Mouse (Mus musculus) midbrain, embryonic 14.5 days (tissue): Measurements from ENCODE around the gene A730061H03Rik. TPM values are rescaled to one million over a fixed set of nuclear protein-coding genes. Genes with fewer than 3 reads are reported as not detected.
A peak's percentile ranks its signal among the peaks of the same experiment; 100 is the strongest.

Experiments
- ATAC-seq: fragments of 200-750 bp; cut with Nextera tagmentation; 2 replicates; pipeline ENCODE4 v1.8.0; 2017; ENCODE audit warnings: moderate number of reproducible peaks, moderate library complexity; ENCODE audit not compliant: low FRiP score, low TSS enrichment
- DNase-seq: peaks from one replicate; pipeline ENCODE4 v3.0.0-alpha.2; 2015
- H3K27ac ChIP-seq: fragments of 300-500 bp; sonication (generic); replicated peaks from 2 replicates; pipeline ENCODE4 v1.5.1; 2014; ENCODE audit warnings: mild to moderate bottlenecking, low read depth, low read length, moderate library complexity
- H3K27me3 ChIP-seq: fragments of 300-500 bp; sonication (generic); 2 replicates; pipeline ENCODE4 v1.6.1; 2014; ENCODE audit warnings: low read length, control low read depth, mixed read lengths; ENCODE audit not compliant: control insufficient read depth, insufficient read depth
- H3K36me3 ChIP-seq: fragments of 300-500 bp; sonication (generic); 2 replicates; pipeline ENCODE4 v1.6.1; 2014; ENCODE audit warnings: low read length, control low read depth; ENCODE audit not compliant: control insufficient read depth, insufficient read depth
- H3K4me1 ChIP-seq: fragments of 300-500 bp; sonication (generic); 2 replicates; pipeline ENCODE4 v1.6.1; 2014; ENCODE audit warnings: mild to moderate bottlenecking, antibody characterized with exemption, low read length, control low read depth; ENCODE audit not compliant: control insufficient read depth, insufficient read depth
- H3K4me2 ChIP-seq: fragments of 300-500 bp; sonication (generic); 2 replicates; pipeline ENCODE4 v1.6.1; 2014; ENCODE audit warnings: mild to moderate bottlenecking, low read length, moderate library complexity
- H3K4me3 ChIP-seq: fragments of 300-500 bp; sonication (generic); replicated peaks from 2 replicates; pipeline ENCODE4 v1.5.1; 2014; ENCODE audit warnings: low read depth, low read length
- H3K9ac ChIP-seq: fragments of 300-500 bp; sonication (generic); replicated peaks from 2 replicates; pipeline ENCODE4 v1.6.1; 2014; ENCODE audit warnings: mild to moderate bottlenecking, low read length, moderate library complexity
- H3K9me3 ChIP-seq: fragments of 300-500 bp; sonication (generic); 2 replicates; pipeline ENCODE4 v1.6.1; 2016; ENCODE audit warnings: low read length, control low read depth, mixed read lengths; ENCODE audit not compliant: control insufficient read depth
- WGBS: fragments of 180-500 bp; shearing (Covaris S2); extraction: QIAGEN DNeasy Blood & Tissue Kit; methylation state at CpG from one replicate; pipeline ENCODE4 v1.1.7; 2014; 5-methylcytosine and 5-hydroxymethylcytosine counted together
- polyA plus RNA-seq: library from polyadenylated mRNA; unstranded; fragments of >200 nt; fragmentation: Nextera tagmentation; extraction: Ambion mirVana; gene quantifications from 2 replicates; pipeline ENCODE4 v1.2.1, GENCODE M21; 2014

Gene A730061H03Rik
- polyA plus RNA-seq, 1 experiment from 2014 or later: 1.7 TPM

- DNase-seq (no peak), ATAC-seq (no peak)
- 70% methylated on average over 13 of the region's 13 CpGs for WGBS
- no peaks in the 10 kb centered on the region for H3K9me3 ChIP-seq
- no peaks in the 10 kb centered on the region for H3K27me3 ChIP-seq
- no peak overlapping the region for H3K9ac ChIP-seq
- peaks cover 11% of the 10 kb centered on the region for H3K4me1 ChIP-seq
- no peak overlapping the region for H3K4me2 ChIP-seq
- no peak overlapping the region for H3K27ac ChIP-seq
- H3K4me3 ChIP-seq: no peak overlapping the region
- H3K36me3 ChIP-seq: peaks cover 65% of the 10 kb centered on the region
Observed at GRCm38 (mm10) chr14:55596036-55596690, 36.0 kb upstream of the A730061H03Rik start.

DNA sequence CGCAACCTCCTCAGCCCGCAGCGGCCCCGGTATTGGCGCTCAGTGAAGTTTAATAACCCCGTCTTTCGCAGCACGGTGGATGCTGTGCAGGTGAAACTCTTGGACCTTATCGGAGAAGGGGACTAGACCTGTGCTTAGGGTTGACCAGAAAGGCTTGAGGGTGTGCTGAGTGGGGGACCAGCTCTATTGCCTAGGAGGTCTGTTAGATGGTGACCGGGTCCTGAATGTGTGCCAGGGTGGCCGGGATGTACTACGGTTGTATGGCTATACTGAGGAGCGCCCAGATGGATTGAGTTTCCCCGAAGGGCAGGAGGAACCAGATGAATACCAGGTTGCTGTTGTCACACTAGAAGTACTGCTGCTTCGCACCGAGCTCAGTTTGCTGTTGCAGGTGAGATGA is 32.0 kb upstream of the A730061H03Rik start:
- Histone ChIP-seq H3K4me1 (peaks cover 18% of the 10 kb centered on the region), H3K27ac (peak overlapping the region; percentile 90; the same call in 1 of the 2 replicates), H3K36me3 (peaks cover 37% of the 10 kb centered on the region), H3K9me3 (no peaks in the 10 kb centered on the region), H3K9ac (peak overlapping the region; percentile 88), H3K4me3 (peak overlapping the region; percentile 90), H3K27me3 (no peaks in the 10 kb centered on the region), H3K4me2 (peak overlapping the region; percentile 98)
- 10% methylated on average over 16 of the region's 16 CpGs for WGBS
- ATAC-seq (no peak), DNase-seq (no peak)

DNA sequence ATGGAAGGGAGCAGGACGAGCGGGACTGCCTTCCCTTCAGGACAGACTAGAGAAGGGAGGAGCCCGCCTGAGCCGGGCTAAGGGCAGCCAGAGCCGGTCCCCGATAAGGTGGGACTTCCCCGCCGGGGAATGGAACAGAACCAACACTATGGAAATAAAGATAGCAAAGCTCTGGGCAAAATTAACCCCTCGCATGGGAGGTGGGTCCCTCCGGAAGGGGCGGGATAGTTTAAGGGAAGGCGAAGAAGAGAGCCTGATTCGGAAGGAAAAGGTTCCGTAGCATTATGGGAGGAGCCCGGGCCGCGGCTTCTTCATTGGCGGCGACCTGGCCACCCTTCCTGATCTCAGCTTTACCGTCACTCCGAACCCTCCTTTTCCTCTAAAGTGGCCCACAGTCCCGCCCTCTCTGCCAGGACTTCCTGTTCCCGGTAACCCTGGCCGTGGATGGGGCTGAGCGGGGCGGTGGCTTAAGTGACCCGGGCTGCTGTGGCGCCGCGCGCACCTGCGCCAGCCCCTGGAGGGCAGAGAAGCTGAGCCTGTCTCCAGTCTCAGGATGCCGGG is 31.2 kb upstream of the A730061H03Rik start, which contains the start of gene Rnf31:
Rnf31 (plus strand) TSS at position 378 of the 561 bp plus-strand sequence.
- under 1% methylated on average over 33 of the region's 33 CpGs for WGBS
- Histone ChIP-seq H3K9me3 (no peaks in the 10 kb centered on the region), H3K4me3 (peak within 1 kb of the TSS; percentile 90), H3K27ac (peak within 1 kb of the TSS; percentile 90), H3K9ac (peak within 1 kb of the TSS; percentile 88), H3K4me2 (peak within 1 kb of the TSS; percentile 98), H3K27me3 (no peaks in the 10 kb centered on the region), H3K36me3 (peaks cover 33% of the 10 kb centered on the region), H3K4me1 (peaks cover 18% of the 10 kb centered on the region)
- ATAC-seq (peak; percentile 89), DNase-seq (peak; percentile 93)

- WGBS: under 1% methylated on average over 22 of the region's 22 CpGs
- peak within 1 kb of the TSS; percentile 98 for H3K4me2 ChIP-seq
- H3K27me3 ChIP-seq: no peaks in the 10 kb centered on the region
- H3K27ac ChIP-seq: peak within 1 kb of the TSS; percentile 90
- peaks cover 27% of the 10 kb centered on the region for H3K36me3 ChIP-seq
- H3K9me3 ChIP-seq: no peaks in the 10 kb centered on the region
- H3K4me1 ChIP-seq: peaks cover 18% of the 10 kb centered on the region
- peak within 1 kb of the TSS; percentile 90 for H3K4me3 ChIP-seq
- ATAC-seq (peak; percentile 95), DNase-seq (peak; percentile 94)
- H3K9ac ChIP-seq: peak within 1 kb of the TSS; percentile 88
Observed at GRCm38 (mm10) chr14:55590748-55591330, 30.6 kb upstream of the A730061H03Rik start, which contains the start of gene Psme2. TSS of gene Psme2 (minus strand) at chr14:55591113.

DNA sequence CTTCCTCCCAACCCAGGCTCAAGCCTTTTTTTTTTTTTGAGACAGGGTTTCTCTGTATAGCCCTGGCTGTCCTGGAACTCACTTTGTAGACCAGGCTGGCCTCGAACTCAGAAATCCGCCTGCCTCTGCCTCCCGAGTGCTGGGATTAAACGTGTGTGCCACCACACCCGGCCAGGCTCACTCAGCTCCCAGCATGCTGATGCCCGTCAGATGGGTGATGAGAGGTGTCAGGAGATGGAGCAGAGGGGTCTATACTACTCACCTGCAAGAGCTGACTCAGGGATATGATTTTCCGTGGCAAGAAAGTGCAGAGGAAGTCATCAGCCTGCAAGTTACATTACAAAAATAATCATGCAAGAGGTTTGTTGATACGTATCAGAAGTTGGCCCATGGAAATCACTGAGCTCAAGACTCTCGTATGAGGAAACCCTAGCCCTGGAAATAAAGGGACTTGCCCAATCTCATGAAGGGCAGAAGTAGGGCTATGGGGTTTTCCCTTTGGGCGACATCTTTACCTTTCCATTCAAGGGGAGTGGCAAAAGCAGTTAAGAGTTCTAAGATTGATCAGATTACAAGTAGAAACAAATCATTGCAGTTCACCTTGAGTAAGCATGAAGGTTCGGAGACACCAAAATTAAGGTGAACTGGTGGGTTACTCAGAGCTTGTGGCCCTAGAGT is 29.7 kb upstream of the A730061H03Rik start:
- ATAC-seq (no peak), DNase-seq (no peak)
- Histone ChIP-seq H3K9me3 (no peaks in the 10 kb centered on the region), H3K36me3 (peaks cover 18% of the 10 kb centered on the region), H3K27ac (no peak overlapping the region), H3K4me2 (peak overlapping the region; percentile 98), H3K4me3 (peak overlapping the region; percentile 90), H3K9ac (peak overlapping the region; percentile 88; the same call in 1 of the 2 replicates), H3K27me3 (no peaks in the 10 kb centered on the region), H3K4me1 (peaks cover 18% of the 10 kb centered on the region)
- WGBS: 92% methylated on average over 11 of the region's 11 CpGs

- WGBS: 97% methylated on average over 5 of the region's 5 CpGs
Observed at GRCm38 (mm10) chr14:55589271-55589670, 29.1 kb upstream of the A730061H03Rik start.

GRCm38 (mm10) chr14:55586149-55586548 is 25.9 kb upstream of the A730061H03Rik start:
- Histone ChIP-seq H3K9me3 (no peaks in the 10 kb centered on the region; the same call in 1 of the 2 replicates), H3K36me3 (peaks cover 15% of the 10 kb centered on the region), H3K4me1 (peaks cover 6% of the 10 kb centered on the region), H3K4me2 (no peak overlapping the region), H3K27me3 (no peaks in the 10 kb centered on the region), H3K9ac (no peak overlapping the region), H3K27ac (no peak overlapping the region), H3K4me3 (no peak overlapping the region)
- WGBS: 94% methylated on average over 2 of the region's 2 CpGs
- DNase-seq (no peak), ATAC-seq (no peak)

More at GRCm38 (mm10) chr14:55589271-55589670, 29.1 kb upstream of the A730061H03Rik start:
- ATAC-seq: no peak
- Histone ChIP-seq H3K36me3 (peaks cover 11% of the 10 kb centered on the region), H3K9me3 (no peaks in the 10 kb centered on the region), H3K9ac (no peak overlapping the region), H3K4me2 (no peak overlapping the region), H3K27ac (no peak overlapping the region), H3K4me3 (no peak overlapping the region), H3K4me1 (peaks cover 18% of the 10 kb centered on the region), H3K27me3 (no peaks in the 10 kb centered on the region)
- no peak for DNase-seq

DNA sequence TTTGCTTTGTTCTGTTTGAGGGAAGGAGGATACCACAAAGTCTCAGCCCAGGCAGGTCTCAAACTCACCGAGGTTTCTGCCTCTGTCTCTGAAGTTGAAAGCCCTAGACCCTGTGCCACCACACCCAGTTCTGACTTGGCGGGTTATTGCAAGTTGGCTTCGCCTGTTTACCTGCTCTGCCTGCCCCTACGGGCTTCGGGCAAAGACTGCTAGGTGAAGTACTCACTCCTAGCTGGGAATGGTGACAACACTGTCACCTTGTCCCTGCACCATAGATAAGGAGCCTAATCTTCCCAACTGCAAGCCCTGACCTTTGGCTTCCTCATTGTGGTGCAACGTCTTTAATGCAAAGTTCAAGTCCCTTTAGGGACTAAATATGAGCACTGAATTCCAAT is 25.4 kb upstream of the A730061H03Rik start:
- Histone ChIP-seq H3K9ac (no peak overlapping the region), H3K4me1 (peaks cover 6% of the 10 kb centered on the region), H3K36me3 (peaks cover 21% of the 10 kb centered on the region), H3K4me3 (no peak overlapping the region), H3K27me3 (no peaks in the 10 kb centered on the region), H3K27ac (no peak overlapping the region), H3K4me2 (peak overlapping the region; percentile 68), H3K9me3 (no peaks in the 10 kb centered on the region; the same call in 1 of the 2 replicates)
- ATAC-seq (no peak), DNase-seq (no peak)
- 68% methylated on average over 6 of the region's 6 CpGs for WGBS
